Mouse (Mus musculus) megakaryocyte, adult 5-6 weeks (primary cell): ENCODE results near the gene Usp29. TPM values are rescaled to one million over a fixed set of nuclear protein-coding genes. Genes with fewer than 3 reads are reported as not detected.

ENCODE experiments used
- ATAC-seq: 2 replicates; pipeline ENCODE4 v1.8.0; 2016; ENCODE audit warnings: mild to moderate bottlenecking, inconsistent platforms; ENCODE audit not compliant: poor library complexity, severe bottlenecking
- total RNA-seq, 2 experiments: library from RNA; stranded (forward) in 1 of 2; stranded (reverse) in 1 of 2; fragments of 153-499, 151-499 nt in 1 of 2; fragments of 221-1000, 200-1000 nt in 1 of 2; gene quantifications; 2 replicates each; pipeline versions ENCODE4 v1.2.3 to v1.2.4; 2015 to 2017

The Usp29 gene
- total RNA-seq (2015) (not detected in 2 replicates), total RNA-seq (2017) (not detected in 2 replicates)

GRCm38 (mm10) chr7:6730241-6730640, at the start of gene Usp29, which contains the start of gene Peg3:
TSS of gene Usp29 (plus strand) at chr7:6730578.
TSS of gene Peg3 (minus strand) at chr7:6730431.
- no peak for ATAC-seq

- no peak for ATAC-seq
Measured at GRCm38 (mm10) chr7:6685511-6685910, 44.9 kb upstream of the Usp29 start.

- no peak for ATAC-seq
Measured at GRCm38 (mm10) chr7:6696241-6697045, 33.9 kb upstream of the Usp29 start, which contains the start of gene Zim1. TSS of gene Zim1 (minus strand) at chr7:6696450.

GRCm38 (mm10) chr7:6699230-6699629, 31.1 kb upstream of the Usp29 start:
- ATAC-seq = no peak

- no peak for ATAC-seq
Measured at GRCm38 (mm10) chr7:6707416-6708015, 22.9 kb upstream of the Usp29 start.

- ATAC-seq = no peak
Measured at GRCm38 (mm10) chr7:6708451-6709180, 21.8 kb upstream of the Usp29 start.

- no peak for ATAC-seq
Measured at GRCm38 (mm10) chr7:6709396-6709795, 21.0 kb upstream of the Usp29 start.

- ATAC-seq = no peak
Measured at GRCm38 (mm10) chr7:6727351-6728121, 2.8 kb upstream of the Usp29 start.

- no peak for ATAC-seq
Measured at GRCm38 (mm10) chr7:6728263-6728931, 2.0 kb upstream of the Usp29 start.

- ATAC-seq = peak; percentile 40
Measured at GRCm38 (mm10) chr7:6729061-6729817, 1.1 kb upstream of the Usp29 start.

- no peak for ATAC-seq
Measured at GRCm38 (mm10) chr7:6730801-6731200, 423 bp downstream of the Usp29 start.

GRCm38 (mm10) chr7:6731373-6731772, 995 bp downstream of the Usp29 start:
- no peak for ATAC-seq

GRCm38 (mm10) chr7:6731930-6732329, 1.6 kb downstream of the Usp29 start:
- ATAC-seq = no peak

GRCm38 (mm10) chr7:6736060-6736459, 5.7 kb downstream of the Usp29 start:
- ATAC-seq = no peak

- ATAC-seq = no peak
Measured at GRCm38 (mm10) chr7:6744281-6744904, 14.0 kb downstream of the Usp29 start.

GRCm38 (mm10) chr7:6749196-6749595, 18.8 kb downstream of the Usp29 start:
- no peak for ATAC-seq

- ATAC-seq = no peak
Measured at GRCm38 (mm10) chr7:6753440-6753839, 23.1 kb downstream of the Usp29 start.

- ATAC-seq = no peak
Measured at GRCm38 (mm10) chr7:6756777-6757291, 26.5 kb downstream of the Usp29 start.

GRCm38 (mm10) chr7:6759698-6760097, 29.3 kb downstream of the Usp29 start:
- ATAC-seq = no peak
